Mouse (Mus musculus): Measurements from ENCODE around the gene Nfia.

Nfia gene

DNA sequence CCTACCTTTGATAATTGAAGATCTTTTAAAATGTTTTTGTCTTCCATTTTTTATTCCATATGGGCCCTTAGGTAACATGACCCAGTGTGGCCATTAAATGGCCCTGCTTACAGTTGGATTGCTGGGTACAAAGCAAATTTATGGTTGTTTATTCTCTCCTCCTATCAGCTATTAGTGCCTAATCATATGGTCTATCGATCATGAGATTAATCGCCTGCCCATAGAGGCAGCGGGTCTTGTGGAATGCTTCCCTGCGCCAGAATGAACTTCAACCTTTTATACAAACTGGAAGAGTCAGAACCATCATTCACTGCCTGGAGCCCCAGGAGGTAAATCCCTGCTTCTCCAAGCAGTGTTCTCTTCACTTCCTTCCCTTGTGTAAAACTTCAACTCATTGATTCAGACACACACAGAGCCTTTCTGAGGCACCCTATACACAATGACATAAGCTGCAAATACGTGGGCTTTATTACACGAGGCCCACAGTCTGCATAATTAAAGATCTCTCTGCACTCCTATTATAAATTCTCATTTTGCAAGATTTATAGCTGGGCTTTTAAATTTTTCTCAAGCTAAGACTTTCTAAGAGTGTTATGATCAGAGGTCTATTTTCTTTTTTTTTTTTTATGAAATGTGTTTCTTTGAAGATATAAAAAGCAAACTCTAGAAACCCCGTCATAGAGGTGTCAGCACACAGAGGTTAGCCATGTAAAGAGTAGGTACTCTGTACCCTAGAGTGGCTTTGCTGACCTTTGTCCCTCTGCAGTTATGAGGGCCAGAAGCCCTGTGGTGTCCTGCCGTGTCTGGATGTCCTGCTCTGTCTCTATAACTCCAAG, 67.9 kb downstream of the Nfia start:
- DNase-seq, result no peak

DNA sequence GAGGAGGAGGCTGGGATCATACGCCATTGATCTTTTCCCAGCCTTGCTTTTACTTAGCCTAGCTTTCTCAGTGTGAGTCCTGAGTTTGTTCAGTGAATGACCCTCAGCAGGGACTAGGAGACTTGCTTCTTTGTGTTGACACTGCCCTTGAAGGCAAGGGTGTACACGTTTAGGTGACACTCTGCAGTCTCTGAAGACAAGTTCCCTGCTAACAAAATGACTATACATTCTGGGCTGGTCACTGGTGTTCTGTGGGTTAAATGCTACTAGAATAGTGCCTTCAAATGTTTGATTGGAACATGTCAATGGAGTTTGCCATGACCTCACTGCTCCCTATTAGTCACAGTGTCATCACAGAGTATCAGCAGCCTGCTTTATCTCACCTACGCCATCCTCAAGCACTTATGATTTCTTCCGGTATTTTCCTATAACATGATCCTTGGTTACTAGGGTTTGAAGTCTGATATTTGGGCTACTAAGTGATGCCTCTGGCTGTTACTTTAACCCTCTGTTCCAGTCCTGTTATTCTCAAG, 68.6 kb downstream of the Nfia start:
- no peak for DNase-seq

DNA sequence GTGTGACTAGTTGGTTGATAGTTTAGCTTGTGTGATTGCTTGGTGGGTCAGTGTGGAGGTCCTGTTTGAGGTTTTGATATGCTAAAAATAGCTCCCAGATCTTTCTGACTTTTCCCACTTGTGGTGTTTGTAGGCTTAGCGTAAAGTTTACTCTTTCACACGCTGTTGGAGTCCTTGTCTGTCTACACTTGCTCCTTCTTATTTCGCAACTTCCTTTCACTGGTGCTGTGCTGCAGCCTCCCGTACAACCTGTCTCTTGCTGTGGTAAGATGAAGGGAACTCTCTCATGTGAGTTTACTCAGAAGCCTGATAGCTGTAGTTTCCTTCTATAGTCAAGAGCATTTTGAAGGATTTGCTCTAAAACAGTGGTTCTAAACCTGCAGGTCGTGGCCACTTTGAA, 69.2 kb downstream of the Nfia start:
- no peak for DNase-seq

DNA sequence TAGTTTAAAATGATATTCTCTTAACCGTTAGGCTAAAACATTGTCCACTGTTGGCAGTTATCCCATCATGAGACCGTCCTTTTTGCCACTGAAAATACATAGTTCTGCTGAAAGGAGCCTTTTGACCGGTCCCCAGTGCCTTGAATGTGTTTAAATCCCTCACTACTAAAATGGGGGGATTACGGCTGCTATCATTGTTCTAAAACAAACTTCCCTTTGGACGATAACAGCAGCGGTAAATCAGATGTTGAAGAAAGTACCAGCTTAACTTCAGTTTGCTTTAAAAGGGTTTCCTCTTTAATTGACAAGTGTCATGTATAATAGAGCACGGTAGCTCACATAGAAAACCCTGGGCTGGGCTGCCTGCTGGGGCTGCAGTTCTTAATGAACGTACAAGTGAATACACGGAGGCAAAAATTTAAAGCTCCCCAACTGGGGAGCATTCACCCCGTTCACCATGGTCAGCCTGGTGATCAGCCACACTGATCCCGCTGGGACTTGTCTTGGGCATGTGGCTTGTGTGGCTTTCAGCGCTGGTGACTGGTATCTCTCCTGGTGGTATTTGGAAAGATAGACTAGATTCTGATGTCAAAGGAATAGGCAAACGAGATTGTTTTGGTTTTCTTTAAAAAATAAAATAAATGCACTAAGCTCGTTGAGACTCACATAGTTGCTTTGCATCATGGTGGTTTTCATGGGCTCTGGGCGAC, 71.6 kb downstream of the Nfia start:
- no peak for DNase-seq

DNA sequence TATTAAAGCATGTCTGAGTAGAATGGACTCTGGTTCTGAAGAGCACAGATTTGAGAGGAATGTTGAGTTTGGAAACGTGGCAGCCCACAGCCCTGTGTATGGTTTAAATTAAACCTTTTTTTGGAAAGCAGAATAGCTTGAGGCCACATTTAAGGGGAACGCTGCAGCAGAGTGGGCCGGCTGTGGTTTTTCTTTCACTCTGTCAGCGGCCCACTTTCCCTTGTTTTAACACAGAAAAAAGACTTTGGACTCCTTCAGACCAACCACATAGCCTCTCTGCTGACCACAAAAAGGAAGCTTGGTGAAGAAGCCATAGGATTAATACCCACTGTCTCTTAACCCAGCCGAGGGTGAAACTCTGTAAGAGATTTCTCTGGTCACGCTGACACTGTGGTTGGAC, 72.4 kb downstream of the Nfia start:
- no peak for DNase-seq

DNA sequence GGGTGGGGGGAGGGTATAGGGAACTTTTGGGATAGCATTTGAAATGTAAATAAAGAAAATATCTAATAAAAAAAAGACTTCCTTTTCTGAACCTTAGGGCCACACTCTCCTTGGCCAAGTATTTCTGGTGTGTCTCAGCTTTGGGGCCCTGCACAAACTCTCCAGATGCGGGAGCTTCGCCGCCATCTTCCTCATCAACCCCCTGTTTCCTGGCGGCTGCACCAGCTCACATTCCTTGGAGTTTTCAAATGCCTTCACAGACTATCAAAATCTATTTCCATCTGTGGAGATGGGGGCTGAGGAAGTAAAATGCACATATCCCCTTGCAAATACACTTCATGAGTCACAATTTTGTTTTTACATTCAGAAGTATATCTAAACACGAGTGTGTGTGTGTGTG, 75.1 kb downstream of the Nfia start:
- no peak for DNase-seq

DNA sequence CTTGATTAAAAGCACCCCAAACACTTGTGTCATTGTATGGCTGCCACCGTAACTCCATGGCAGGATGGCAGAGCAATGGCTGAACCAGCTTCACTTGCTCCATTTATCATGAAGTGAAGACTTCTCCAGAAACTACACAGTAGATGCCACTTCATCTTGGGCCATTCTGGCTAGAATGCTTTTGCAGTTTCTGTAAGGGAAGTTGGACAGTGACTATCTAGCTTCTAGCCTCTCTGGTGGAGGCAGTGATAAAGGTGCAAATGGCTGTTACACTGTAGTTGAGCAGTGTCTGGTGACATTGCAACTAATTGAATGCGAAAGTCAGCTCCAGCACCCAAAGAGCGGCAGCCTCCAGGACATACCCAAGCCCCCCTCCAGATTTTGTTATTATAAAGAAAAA, 78.5 kb downstream of the Nfia start:
- no peak for DNase-seq

DNA sequence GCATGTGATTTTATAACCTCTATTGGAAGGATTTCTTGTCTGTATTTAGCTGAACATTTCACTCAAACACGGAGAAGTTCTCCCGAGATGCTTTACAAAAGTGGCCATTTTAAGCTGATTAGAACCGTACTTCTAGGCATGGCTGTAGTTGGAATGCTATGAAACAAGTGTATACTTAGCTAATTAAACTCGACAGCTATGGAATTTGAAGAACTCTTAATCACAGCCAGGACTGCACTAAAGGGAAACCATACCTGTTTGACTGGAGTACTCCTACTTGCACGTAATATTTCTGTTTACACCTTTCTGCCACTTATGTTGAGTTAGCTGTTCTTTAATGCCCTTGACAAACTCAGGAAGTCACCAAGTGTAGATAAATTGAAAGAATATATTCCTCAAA, 79.2 kb downstream of the Nfia start:
- DNase-seq, result no peak

DNA sequence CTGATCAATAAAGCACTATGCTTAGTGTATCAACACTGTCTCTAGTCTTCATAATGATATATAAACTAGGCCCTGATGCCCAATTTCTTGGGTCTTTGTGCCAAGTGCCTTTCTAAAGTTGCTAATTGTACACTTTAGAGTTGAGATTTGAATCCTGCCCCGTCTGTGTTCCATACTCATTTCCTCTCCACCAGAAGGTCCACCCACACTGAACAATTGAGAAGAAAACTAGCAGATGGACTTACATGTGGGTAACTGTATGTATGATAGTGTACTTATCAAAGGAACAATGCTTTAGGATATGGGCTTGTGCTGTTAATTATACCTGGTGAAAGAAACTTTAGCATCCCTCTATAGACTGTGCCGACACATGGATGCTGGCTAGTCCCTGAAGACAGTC, 80.1 kb downstream of the Nfia start:
- peak; percentile 57 for DNase-seq

DNA sequence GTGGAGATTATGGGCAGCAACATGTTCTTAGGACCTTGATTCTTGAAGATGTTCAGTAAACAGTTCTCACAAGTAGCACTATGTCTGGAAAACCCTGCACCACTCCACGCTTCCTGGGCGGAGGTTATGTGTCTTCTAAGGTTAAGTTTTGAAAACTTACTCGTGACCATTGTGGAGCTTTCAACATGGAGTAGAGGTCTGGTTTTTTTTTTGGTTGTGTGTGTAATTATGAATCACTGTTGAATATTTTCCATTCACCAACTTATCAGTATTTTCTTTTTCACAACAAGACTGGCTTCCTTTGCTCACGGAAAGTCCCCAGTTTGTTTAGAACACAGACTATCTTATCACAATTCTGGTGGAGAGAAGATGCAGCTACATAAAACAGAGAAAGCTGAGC, 82.2 kb downstream of the Nfia start:
- no peak for DNase-seq

DNA sequence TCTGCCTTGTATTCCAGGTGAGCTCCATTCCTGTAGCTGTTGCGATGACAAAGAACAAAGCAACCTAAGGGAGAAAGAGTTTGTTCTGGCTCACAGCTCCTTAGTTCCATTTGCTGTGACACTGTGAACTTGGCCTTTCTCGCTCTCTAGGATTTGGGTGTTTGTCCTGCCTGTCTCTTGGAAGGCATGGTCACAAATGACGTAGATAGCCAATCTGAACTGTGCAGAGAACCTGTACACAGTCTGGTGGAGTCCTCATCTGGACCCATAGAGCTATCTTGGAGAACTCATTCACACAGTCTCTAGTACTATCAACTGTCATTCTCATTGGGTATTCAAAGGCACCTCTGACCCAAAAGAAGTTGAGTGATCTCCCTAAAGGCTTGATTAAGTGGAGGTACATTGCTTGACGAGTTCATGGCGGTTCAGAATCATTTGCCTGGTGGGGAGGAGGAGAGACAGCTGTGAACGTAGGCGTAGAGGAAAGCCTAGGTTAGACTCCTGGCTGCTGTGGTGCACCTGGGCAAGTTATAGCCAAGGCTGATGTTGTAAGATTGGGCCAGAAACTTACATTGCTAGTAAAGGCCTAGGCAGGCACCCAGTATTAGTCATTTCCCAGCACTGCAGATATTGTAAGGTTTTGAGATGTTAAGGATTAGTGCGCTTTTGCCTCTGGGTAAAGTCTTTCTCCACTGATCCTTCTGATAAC, 83.3 kb downstream of the Nfia start:
- DNase-seq, result no peak

DNA sequence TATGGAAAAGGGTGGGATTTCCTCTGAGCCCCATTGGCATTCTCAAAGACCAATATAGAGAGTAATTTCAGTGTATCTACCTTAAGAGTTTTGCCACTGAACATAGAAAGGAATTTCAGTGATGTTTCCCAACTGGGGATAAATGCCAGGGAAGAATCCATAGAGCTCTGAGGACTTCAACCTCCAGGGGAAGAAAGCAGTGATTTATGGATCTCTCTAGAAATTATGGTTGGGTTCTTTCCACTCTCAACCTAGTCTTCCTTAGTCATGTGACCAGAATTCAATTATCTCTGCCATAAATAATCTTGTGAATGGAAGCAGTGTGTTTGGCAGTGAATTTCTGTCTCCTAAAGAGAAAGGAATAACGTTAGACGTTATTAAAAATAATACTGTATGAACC, 85.0 kb downstream of the Nfia start:
- no peak for DNase-seq

DNA sequence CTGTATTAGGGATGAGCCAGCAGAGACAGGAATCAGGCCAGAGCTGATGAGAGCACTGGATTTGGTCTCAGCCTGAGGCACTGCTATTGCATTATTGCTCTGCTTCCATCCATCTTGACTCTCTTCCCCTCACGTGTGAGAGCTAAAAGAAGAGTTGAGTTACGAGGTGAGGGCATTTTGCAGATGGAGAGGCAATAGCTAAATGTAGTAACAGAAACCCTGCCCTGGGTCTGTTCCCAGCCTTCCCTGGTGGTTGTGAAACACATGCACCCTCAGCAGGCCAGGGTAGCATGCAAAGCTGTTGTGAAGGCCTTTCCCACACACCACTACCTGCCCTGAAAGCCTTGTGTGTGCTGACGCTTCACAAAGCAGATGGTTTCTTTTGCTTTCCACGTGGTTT, 86.9 kb downstream of the Nfia start:
- no peak for DNase-seq

DNA sequence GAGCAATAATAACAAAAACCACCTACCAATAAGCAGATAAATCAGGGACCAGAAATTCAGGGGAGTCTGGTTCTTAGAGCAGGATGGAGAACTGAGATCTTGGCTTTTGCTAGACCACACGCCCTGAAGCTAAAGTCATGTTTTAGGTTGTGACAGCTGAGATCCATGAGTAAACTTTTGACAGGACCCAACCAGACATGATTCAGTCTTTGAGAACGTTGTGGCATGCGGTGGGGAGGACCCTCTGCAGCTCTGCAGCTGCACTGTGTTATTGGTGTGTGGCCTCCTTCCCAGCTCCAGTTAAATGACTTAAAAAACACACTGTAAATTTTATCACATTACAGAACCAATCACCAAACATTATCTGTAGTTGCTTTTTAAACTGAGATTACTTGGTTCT, 87.8 kb downstream of the Nfia start:
- no peak for DNase-seq

DNA sequence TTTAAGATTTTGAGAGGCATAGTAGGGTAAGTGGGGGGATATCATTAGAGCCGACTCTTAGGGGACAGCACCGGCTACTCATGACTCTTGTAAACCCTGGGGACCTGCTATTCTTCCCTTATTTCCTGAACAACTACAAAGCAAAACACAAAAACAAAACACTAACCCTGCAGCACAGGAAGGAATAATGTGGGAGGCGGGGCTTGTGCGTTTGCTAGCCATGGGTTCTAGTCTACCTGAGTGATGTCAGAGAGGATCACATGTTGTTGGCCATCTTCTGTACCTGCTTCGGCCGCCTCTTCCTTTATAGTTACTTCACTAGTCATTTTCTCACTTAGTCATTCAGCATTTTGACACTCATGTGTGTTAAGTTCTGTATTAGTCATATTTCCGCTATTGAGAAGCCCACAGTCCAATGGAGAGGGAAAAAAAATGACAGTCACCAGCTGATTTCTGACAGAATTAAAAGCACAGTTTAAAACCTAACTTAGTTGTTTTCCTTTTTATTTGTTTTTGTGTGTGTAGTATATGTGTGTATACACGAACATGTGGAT, 88.3 kb downstream of the Nfia start:
- DNase-seq, result no peak

DNA sequence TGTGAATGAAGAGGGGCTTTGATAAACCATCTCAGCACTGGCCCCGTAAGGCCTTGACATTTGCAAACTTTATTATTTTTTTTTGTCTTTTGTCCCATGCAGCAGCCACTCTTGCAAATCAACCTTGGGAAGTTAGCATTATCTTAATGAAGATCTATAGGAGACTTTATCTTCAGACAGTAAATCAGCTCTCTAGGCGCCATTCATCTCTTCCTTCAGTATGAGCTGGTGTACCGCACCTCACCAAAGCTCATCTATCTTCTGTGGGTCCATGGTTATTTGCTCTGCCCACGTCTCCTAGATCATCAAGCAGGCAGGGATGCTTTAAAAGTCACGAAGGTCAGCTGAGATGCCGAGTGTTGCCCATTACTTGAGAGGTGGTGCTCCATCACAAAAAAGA, 89.8 kb downstream of the Nfia start:
- DNase-seq, result no peak

DNA sequence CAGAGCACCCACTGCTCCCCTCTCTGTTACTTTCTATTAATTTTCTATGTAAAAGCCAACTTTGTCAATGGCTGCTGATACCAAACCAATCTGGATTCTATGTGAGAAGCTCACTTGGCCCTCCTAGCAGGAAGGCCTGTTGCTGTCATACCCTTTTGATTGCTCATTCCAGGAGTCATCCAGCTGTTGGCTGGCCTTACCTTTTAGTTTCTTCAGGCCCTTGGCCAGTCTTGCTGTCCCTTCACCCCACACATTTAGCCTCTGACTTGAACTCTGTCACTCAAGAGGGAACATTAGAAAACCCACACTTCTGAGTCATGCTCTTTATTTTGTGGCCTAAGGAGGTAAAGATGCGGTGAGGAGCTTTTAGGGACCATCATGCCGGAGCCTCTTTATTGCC, 91.7 kb downstream of the Nfia start:
- DNase-seq, result no peak

DNA sequence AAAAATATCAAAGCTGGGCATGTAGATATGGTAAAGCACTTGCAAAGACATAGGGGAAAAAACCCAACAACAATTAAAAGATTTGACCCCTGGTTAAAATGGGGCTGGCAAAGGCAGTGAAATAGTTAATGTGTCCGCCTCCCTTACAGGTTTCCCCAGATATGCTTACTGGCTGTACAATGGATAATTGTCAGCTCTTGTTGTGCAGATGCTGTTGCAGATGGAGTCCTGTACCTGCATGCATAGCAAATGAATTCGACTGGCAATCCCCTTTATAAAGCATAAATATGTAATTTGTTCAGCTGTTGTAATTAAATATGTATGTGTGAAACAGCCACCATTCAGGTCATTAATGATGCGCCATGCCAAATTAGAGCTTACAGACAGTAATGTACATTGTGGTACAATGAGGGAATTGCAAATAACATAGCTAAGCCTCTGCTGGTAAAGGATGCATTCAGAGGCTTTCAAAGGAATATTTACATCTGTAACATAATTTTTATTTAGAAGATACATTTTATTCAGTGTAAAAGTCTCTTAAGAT, 92.9 kb downstream of the Nfia start:
- no peak for DNase-seq

DNA sequence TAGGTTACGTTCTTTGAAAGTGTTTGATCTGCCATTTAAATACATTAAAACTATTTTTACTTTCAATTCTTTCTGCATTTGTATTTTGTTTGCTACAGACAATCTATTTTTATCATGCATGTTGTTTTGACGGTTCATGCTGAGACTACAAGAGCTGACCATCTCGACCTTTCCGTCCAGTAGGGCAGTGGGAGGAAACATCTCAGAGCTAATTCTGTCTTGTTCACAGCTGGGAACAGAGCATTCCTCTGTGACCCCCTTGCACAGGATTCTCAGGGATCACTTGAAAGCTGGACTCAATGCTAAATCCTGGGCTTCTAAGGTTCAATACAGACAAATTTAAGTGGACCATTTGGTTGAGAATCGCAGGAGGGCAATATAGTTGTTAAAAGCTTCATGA, 93.9 kb downstream of the Nfia start:
- no peak for DNase-seq

DNA sequence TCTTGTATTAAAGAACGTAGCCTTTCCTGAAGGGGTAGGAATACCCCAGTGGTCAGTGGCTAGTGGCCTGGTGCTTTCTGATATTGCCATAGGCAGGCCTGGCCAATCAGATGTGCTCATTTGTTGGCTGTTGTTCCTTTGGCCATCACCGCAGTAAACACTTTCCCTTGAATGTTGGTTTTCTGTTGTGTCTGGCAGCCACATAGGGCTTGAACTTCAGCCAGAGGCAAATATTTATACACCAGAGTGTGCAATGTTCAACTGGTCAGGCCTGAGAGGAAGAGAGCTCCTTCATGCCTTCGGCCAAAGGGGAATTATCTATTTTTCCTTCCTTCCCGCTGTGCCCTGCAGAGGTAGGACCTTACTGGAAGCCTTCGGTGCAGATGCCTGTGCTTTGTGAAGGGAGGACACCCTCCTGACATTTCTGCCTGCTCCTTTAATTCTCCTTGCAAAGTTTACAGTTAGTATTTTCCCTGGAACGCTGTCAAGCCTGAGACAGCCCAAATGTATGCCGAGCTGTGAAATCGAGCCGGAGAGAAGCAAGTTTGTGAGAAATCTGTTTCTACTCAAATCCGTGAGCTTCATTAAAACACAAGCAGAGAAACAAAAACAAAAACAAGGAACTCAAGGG, 95.9 kb downstream of the Nfia start:
- DNase-seq, result peak; percentile 31

DNA sequence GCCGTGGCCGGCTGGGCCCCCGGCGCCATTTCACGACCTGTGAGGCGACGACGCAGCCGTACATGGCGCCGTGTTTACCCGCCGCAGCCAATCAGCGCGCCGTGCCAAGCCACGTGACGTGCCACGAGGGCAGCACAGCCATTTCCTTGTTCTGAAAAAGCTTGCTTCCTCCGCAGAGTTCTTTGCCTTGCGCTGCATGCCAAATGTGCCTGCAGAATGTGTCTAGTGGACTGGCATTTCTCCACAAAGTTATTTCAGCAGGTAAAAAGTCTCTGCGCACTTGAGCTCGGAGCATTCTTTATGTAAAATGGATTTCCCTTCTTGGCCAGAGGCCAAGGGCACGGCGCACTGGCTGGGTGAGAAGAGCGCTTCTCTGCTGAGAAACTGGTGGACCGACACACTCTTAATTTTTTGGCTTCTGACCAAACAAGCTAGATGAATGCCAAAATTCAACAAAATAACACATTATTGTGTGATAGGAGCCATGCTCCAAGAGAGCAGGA, 96.5 kb downstream of the Nfia start:
- peak; percentile 95 for DNase-seq

DNA sequence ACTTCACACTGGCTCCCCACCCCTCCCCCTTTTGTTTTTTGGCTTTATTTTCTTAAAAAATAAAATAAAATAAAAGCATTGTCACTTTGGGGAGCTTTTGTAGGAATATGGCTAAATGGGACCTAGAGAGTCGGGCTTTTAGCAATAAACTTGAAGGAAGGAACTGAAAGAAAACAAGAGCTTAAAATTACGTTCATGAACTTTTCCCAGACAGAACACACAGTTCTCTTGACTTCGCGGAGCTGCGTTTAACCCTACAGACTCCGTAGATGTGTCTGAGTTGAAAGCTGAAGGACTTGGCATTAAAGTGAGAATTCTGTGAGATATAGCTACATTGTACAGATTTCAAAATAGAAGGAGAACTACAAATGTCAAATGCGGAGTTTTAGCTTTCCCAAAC, 96.9 kb downstream of the Nfia start:
- no peak for DNase-seq
